Mouse (Mus musculus): Measurements from ENCODE around the gene Prickle1.

Gene Prickle1

DNA sequence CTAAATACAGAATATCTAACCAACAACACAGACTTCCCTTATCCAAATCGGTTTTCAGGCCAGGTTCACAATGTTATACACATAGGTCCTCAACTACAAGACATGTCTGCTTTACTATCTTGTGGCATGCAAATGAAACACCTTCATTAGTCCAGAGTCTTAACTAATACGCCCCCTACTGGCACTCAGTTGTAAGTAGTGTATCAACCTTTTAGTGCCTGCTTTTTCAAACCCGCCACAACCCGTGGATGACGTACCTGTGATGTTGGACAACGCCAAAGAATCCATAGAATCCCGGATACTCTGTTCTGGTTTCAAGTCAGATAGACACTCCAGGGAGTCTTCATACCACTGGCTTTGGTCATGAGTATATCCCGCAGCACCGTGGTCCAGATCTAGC is 93.0 kb downstream of the Prickle1 start:
- no peak for DNase-seq (ENCODE audit: low spot score)

DNA sequence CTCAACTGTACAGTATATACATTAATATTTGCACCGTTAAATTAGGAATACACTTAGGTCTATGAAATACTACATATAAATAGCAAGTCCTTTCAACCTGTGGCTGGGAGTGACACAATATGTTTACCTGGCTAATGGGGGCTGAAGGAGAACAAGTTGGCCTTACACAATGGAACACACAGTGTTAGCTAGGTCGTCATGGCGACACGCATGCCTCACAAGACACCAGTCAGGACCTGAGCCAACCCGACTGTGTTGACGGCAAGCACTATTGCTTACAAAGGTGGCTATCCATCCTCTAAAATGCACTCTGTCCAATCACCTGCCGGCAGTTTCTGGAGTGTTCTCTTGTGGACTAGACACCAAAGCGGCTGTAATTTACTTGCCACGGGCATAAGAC is 95.8 kb downstream of the Prickle1 start:
- DNase-seq (ENCODE audit: low spot score): no peak

DNA sequence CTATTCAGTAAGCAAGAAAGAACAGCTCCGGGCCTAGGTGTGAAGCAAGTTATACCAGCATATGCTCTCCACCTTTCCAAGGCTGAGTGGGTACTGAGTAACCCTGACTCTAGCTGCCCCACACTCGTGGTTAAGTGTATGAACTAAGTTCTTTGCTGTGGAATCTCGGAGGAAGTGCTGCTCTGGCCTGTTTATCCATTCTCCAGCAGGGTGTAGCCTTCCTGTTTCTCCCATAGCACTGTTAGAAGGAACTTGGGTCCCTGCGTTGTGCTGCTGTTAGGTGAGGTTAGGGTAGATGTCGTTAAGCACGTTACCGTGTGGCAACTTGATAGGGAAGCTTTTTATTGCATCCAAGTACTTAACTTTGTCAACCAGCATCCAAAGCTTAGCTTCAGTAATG is 101.0 kb downstream of the Prickle1 start:
- no peak for DNase-seq (ENCODE audit: low spot score)

DNA sequence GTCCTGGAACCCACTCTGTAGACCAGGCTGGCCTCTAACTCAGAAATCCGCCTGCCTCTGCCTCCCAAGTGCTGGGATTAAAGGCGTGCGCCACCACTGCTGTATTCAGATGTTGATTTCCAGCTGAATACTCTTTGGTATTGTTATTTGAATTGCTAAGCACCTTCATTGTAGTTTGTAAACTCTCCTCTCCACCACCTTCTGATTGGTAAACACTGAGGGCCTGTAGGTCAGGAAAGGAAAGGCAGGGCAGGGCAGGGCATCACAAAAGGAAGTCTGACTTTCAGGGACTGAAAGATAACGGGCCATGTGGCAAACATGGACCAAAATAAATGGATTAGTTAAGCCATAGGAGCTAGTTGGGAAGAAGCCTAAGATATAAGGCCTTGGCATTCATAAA is 106.1 kb downstream of the Prickle1 start:
- DNase-seq (ENCODE audit: low spot score): no peak

DNA sequence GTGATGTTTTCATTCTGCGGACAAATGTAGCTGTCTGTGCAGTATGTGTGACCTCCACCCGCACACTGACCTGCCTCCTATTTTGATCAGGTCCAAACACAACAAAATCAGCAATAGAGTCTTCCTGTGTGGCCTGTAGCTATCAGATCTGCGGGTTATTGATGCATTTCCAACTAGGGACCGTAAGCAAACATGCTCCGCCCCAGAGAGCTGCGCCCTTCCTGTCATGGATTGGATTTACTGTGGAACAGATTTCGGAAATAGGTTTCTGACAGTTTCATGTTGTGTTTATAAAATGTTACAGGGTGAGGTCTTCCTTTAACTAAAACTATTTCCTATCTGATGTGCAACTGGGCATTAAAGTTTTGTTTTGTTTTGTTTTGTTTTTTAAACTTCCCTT is 109.6 kb downstream of the Prickle1 start:
- DNase-seq (ENCODE audit: low spot score): no peak

DNA sequence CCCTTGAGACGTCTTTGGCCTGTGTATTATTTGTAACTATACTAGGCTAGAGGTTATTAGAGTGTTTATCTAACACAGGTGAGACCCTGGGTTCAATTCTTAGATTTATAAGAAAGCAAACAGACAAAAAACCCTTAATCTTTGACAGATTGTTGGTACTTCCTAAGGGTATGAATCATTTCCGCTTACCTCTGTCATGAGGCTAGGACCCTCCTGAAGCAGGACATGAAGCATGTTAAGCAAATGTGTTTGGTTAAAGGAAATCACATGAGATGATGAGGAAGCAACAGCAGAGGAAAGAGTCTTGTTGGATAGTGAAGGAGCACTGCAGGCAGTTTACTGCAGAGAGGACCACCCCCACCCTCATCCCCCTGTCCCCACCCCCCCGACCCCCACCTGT is 110.4 kb downstream of the Prickle1 start:
- no peak for DNase-seq (ENCODE audit: low spot score)

DNA sequence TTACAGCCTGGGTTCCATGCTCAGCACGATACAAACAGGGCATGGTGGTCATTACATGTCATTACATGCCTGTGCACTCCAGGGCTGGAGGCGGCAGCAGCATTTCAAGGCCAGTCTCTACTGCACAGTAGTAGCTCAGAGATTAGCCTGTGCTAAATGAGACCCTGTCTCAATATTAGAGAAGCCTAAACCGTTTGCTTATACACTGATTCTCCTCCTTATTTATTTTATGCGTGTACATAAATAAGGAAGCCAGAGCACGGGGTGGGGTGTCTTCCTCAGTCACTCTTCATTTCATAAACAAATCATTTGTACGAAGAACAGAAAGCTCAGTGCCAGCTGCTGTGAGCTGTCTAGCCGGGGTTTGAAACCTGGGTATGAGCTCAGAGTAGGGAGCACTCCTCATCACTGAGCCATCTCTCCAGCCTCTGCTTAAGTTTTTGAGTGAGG is 111.4 kb downstream of the Prickle1 start:
- DNase-seq (ENCODE audit: low spot score): no peak

DNA sequence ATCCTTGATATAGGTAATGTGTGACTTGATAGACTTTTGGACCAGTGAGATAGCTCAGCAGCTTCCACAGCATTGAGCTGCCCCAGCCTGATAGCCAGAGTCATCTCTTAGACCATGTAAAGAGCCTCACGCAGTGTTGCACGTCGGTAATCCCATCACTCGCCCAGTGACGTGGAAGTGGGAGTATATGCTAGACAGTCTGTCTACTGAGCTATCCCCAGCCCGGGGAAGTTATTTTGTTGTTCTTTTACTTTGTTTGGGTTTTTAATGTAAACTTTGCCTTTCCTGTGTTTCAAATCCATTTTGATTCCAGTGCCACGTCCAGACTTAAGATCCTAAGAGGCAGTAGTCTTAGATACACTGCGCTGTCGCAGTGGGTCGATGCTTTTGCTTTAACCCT is 114.6 kb downstream of the Prickle1 start:
- DNase-seq (ENCODE audit: low spot score): no peak

DNA sequence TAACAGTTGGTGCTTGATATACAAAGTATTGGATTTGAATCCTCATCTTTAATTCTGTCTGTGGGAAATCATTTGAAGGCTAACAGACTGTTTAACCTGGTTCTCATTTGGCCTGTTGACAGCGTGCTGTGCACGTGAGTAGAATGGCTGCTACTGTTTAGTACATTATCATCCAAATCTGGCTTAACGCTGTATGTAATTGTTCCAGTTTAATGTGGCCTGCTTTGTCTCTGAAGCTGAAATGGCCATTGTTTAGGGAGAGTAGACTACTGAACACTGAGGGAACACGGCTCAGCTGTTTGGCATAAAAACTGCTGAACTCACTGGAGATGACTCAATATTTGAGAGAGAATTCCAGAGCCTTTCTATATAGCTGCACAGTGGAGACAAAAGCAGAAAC is 116.2 kb downstream of the Prickle1 start:
- DNase-seq (ENCODE audit: low spot score): no peak

DNA sequence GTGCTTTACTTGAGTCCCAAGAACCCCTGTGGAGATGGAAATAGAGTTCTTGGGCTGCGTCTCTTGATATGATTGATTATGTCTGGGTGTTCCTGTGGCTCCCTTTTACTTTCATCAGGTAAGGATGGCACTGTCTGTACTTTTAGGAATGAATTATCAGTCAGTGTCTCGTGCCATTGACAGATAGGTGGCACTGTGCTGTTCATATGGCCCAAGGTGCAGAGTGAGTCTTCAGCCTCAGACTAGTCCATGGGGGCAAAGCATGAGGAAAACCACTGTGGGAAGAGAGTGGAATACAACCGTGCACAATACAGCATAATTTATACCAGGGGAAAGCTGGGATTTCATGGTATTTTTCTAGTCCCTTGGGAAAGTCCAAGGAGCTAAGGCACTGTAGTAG is 117.0 kb downstream of the Prickle1 start:
- DNase-seq (ENCODE audit: low spot score): no peak

DNA sequence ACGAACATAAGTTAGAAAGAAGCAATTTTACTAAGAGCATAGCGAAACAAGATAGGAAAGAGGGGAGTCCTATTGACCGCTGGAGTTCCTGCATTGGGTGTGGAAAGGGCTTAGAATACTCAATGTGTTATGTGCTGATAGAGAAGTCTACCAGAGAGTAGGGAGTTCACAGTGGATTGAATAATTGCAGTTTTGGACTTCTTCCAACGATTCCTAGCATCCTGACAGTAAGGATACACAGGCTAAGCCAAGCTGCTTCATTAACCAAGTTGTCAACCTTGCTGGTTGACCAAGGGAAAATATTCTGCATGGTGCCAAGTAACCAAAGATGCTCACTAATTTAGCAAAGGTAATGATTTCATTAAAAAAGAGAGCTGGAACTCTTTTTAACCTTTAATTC is 118.0 kb downstream of the Prickle1 start:
- no peak for DNase-seq (ENCODE audit: low spot score)

DNA sequence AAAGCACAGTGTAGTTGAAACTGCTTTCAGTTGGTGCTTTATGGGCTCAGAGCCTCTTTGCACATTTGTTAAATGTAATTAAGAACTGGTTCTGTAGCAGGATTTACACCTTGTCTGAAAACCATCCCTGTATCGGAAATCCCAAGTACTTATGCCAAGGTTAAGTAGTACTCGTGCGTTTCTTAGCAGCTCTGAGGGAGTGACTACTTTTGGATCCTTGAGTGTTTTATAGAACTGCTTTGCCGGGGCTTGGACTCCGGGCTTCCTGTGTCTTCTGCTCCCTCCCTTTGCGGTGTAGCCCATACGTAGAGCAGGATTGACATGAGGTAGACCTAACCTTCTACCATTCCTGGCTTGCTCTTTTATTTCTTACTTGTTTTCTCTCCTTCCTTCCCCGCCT is 120.0 kb downstream of the Prickle1 start:
- no peak for DNase-seq (ENCODE audit: low spot score)

DNA sequence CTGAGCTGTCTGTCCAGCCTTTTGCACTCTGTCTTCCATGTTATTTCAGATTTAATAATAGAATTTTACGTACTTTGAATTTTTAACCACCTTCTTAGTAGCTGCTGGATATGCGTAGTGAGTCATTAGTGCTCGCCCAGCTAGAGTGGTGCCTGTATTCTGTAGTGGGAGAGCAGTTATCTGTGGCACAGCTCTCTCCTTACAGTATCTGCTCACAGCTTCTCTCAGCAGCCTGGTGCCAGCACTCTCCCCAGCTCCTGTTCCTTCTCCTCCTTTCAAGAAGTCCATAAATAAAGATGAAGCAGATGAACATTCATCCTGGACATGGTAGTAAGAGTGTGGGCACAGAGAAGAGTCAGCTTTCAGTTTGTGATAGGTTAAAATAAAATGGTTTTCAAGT is 121.4 kb downstream of the Prickle1 start:
- no peak for DNase-seq (ENCODE audit: low spot score)

DNA sequence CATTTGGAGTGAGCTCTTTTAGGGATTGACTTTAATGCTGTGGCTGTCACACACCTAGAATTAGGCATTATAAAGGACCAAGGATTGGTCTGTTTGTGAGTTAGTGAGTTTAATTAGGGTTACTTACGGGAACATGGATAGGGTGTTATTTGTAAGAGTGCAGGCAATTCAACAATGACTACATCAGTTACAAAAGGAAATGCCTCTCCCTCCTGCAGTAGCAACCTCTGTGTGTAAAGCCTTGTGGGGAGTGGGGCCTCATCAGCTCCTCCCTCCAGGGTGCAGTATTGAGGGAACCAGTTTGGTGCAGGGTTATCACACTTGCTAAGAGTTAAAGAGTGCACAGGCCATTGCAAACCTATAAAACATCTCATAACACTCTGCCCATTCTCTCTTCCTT is 123.6 kb downstream of the Prickle1 start:
- DNase-seq (ENCODE audit: low spot score): no peak

DNA sequence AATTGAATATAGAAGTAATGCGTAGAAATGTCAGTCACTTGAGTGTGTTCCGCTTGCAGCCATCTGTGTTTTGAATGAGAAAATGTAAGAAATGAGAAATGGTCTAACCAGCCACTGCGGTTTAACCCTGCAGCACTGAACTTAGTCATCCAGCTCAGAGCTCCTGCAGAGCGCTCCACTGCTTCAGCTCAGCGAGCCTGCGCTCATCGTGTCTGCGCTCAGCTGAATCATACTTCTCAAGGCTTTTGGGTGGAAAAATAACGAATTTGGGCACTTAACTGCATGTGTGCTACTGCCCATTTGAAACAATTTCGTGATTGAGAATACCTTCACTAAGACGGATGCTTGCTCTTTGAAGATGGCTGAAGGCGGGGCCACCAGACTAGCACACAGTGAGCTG is 124.0 kb downstream of the Prickle1 start:
- no peak for DNase-seq (ENCODE audit: low spot score)

DNA sequence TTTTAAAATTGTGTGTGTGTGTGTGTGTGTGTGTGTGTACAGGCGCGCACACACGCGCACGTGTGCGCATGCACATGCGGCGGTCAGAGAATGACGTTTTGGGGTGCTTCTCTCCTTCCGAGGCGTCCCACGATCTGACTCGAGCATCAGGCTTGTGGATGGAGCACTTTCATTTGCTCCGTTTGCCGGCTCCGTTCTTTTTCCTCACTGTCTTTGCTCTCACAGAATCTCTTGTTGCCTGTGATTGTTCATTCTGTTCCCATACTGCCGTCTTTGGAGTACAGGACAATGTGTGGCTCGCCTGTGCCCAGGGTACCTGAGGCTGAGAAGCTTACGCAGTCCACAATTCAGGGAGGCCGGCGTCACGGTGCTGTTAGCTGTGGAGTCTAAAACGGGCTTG is 134.6 kb downstream of the Prickle1 start:
- no peak for DNase-seq (ENCODE audit: low spot score)

DNA sequence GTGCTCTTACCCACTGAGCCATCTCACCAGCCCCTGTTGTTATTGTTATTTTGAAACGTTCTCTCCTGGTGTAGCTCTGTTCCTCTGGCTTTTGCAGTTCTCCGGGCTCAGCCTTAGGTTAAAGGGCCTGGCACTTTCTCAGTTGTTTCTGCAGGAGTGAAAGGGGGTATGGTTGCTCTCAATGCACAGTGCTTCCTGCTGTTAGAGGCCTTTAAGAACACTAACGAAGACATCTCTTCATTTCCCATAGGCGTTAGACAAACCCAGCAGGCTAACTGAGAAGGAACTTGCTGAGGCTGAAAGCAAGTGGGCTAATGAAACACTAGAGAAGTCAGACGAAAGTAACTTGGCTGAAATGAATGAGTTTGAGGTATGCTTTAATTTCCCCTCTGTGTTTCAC is 136.3 kb downstream of the Prickle1 start:
- DNase-seq (ENCODE audit: low spot score): no peak

DNA sequence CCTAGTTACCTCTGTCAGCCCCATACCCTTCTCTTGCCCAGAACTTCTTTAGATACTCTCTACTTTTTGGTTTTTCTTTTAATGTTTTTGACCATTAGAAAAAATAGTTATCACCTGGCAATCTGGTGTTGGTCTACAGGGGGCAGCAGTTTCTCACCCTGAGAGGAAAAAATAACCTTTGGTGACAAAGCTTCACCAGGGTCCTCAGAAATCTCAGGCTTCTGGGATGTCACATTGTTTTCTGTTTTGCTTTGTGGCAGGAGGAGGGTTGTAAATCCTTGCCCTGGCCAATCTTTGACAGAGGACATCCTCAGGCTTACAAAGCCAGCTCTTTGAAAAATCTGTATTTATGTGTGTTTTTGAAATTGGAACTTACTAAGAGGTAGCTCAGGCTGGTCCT is 139.7 kb downstream of the Prickle1 start:
- DNase-seq (ENCODE audit: low spot score): no peak

DNA sequence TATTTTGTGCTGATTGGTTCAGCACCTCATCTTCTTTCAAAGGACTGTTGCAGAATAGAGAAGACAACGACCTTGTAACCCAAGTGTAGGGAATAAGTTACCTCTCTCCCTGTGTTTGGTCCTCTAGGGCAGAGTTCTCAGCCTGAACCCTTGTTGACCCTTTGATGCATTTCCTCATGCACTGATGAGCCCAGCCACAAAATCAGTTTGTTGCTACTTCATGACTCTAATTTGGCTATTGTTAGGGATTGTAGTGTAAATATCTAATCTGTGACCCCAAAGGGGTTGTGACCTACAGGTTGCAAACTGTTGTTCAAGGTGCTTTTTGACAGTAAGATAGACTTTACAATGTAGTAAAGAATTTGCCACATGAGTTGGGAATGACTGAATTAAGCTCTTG is 142.4 kb downstream of the Prickle1 start:
- DNase-seq (ENCODE audit: low spot score): no peak
